22 mouse cellular contexts compared by ENCODE assay signal in the genomic region with DNA sequence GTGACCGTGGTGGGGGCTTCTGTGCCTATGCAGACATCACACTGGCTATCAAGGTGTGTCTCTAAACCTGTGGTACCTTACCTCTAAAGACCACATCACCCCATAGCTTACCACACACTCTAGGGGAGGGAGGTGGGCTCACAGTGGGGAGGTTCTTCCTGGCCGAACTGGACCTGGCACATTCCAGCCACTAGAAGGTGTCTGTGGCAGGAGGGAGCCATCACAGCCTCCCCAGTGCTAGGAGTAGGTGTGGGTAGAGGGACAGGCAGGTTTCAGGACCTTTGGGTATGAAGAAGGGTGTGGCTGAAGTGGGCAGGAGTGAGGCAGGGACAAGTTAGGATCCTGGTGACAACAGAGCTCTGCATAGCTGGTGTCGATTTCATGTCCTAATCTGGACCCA. TPM values are rescaled to one million over a fixed set of nuclear protein-coding genes. Genes with fewer than 3 reads are reported as not detected.
DNase-seq lines count a peak whose midpoint lies in the region; ATAC-seq and TF ChIP-seq lines count a peak whose summit lies in the region.
"Had no signal": no experiment of that assay in that cellular context is flagged by ENCODE, and none has a peak within 500 bp of the region (broad histone marks: within the 10 kb centered on the region; RNA-seq: fewer than 3 reads in every experiment).

No protein-coding gene starts in this region.

- no peak overlapping the region for H3K9ac ChIP-seq in heart, postnatal 0 days (replicated peaks; ENCODE audit: low read depth, low read length)
- no peak overlapping the region for H3K9ac ChIP-seq in kidney, postnatal 0 days (ENCODE audit: low read depth, low read length)
- H3K9ac ChIP-seq in midbrain, embryonic 15.5 days = no peak overlapping the region
- H3K9ac ChIP-seq in stomach, postnatal 0 days (ENCODE audit: low read length) = no peak overlapping the region
- H3K9ac ChIP-seq: embryonic facial prominence, embryonic 13.5 days had no signal

- no peak overlapping the region for H3K4me2 ChIP-seq in heart, postnatal 0 days (ENCODE audit: low read depth, low read length)
- no peak overlapping the region for H3K4me2 ChIP-seq in kidney, postnatal 0 days (ENCODE audit: low read length)
- H3K4me2 ChIP-seq in midbrain, embryonic 15.5 days = no peak overlapping the region
- no peak overlapping the region for H3K4me2 ChIP-seq in stomach, postnatal 0 days (replicated peaks; ENCODE audit: low read depth)
- H3K4me2 ChIP-seq: embryonic facial prominence, embryonic 13.5 days had no signal

- 41% methylated on average over 3 of the region's 3 CpGs for WGBS in heart, postnatal 0 days
- WGBS in kidney, postnatal 0 days = 70% methylated on average over 3 of the region's 3 CpGs
- 66% methylated on average over 3 of the region's 3 CpGs for WGBS in midbrain, embryonic 10.5 days
- 59% methylated on average over 3 of the region's 3 CpGs for WGBS in midbrain, embryonic 15.5 days
- WGBS in stomach, postnatal 0 days = 48% methylated on average over 3 of the region's 3 CpGs

- no peak for ATAC-seq in heart, postnatal 0 days (ENCODE audit: insufficient read depth, low read depth)
- ATAC-seq in kidney, postnatal 0 days (replicated peaks; ENCODE audit: low FRiP score, low read depth) = no peak
- no peak for ATAC-seq in midbrain, embryonic 15.5 days (replicated peaks)
- ATAC-seq in stomach, postnatal 0 days (ENCODE audit: low FRiP score, low TSS enrichment) = 0 out of 2 replicates have a peak, but pooled peaks have one; percentile 8

- H3K4me3 ChIP-seq in heart, postnatal 0 days (ENCODE audit: low read depth, low read length) = no peak overlapping the region
- H3K4me3 ChIP-seq in kidney, postnatal 0 days (replicated peaks; ENCODE audit: low read depth, low read length) = no peak overlapping the region
- H3K4me3 ChIP-seq in midbrain, embryonic 10.5 days = no peak overlapping the region
- no peak overlapping the region for H3K4me3 ChIP-seq in midbrain, embryonic 15.5 days
- no peak overlapping the region for H3K4me3 ChIP-seq in stomach, postnatal 0 days (ENCODE audit: low read depth, low read length)
- H3K4me3 ChIP-seq: embryonic facial prominence, embryonic 13.5 days; erythroblast, embryonic 14.5 days; heart, embryonic 10.5 days; left cerebral cortex, adult 2 months had no signal

- H3K27ac ChIP-seq in heart, postnatal 0 days (ENCODE audit: low read depth) = no peak overlapping the region
- no peak overlapping the region for H3K27ac ChIP-seq in kidney, postnatal 0 days
- 0 out of 2 replicates have a peak overlapping the region, but pooled peaks have one; percentile 23 for H3K27ac ChIP-seq in midbrain, embryonic 10.5 days (replicated peaks)
- H3K27ac ChIP-seq in midbrain, embryonic 15.5 days = no peak overlapping the region
- H3K27ac ChIP-seq in stomach, postnatal 0 days (replicated peaks) = no peak overlapping the region
- H3K27ac ChIP-seq: embryonic facial prominence, embryonic 13.5 days; heart, embryonic 10.5 days; left cerebral cortex, adult 2 months had no signal

- no peak for TF ChIP-seq EP300 in heart, postnatal 0 days (IDR thresholded peaks at IDR 0.05; ENCODE audit: low read depth)
- TF ChIP-seq EP300 in stomach, postnatal 0 days (optimal IDR thresholded peaks at IDR 0.05) = no peak

- no peak for DNase-seq in heart, postnatal 0 days (ENCODE audit: low spot score)
- no peak for DNase-seq in heart, adult 18-20 months
- no peak for DNase-seq in kidney, postnatal 0 days (ENCODE audit: low spot score)
- DNase-seq in kidney, postnatal 10 days = no peak
- no peak for DNase-seq in midbrain, embryonic 10.5 days (ENCODE audit: low spot score)
- DNase-seq in stomach, postnatal 0 days (ENCODE audit: low spot score) = no peak
- no peak for DNase-seq in spleen, postnatal 36 days (ENCODE audit: low spot score in 2 of 2)
- DNase-seq: adrenal gland, postnatal 10 days; cerebellum, adult 18-20 months; cerebellum, postnatal 25 days; embryo, embryonic 11 days; kidney, adult 8-10 months; left cerebral cortex, postnatal 4 days; midbrain, embryonic 14.5 days; thymus, postnatal 25 days had no signal

- H3K9me3 ChIP-seq in heart, postnatal 0 days (replicated peaks; ENCODE audit: control insufficient read depth, low read length) = no peaks in the 10 kb centered on the region
- H3K9me3 ChIP-seq in kidney, postnatal 0 days (replicated peaks; ENCODE audit: low read length) = no peaks in the 10 kb centered on the region
- no peaks in the 10 kb centered on the region for H3K9me3 ChIP-seq in midbrain, embryonic 10.5 days (replicated peaks)
- no peaks in the 10 kb centered on the region for H3K9me3 ChIP-seq in midbrain, embryonic 15.5 days
- no peaks in the 10 kb centered on the region for H3K9me3 ChIP-seq in stomach, postnatal 0 days (ENCODE audit: control insufficient read depth, low read length)
- H3K9me3 ChIP-seq: embryonic facial prominence, embryonic 13.5 days; heart, embryonic 10.5 days had no signal

- no peaks in the 10 kb centered on the region for H3K4me1 ChIP-seq in heart, postnatal 0 days (ENCODE audit: control insufficient read depth, insufficient read depth)
- no peaks in the 10 kb centered on the region for H3K4me1 ChIP-seq in kidney, postnatal 0 days (replicated peaks; ENCODE audit: insufficient read depth, low read length)
- peaks cover 14% of the 10 kb centered on the region for H3K4me1 ChIP-seq in midbrain, embryonic 10.5 days
- H3K4me1 ChIP-seq in midbrain, embryonic 15.5 days = peaks cover 12% of the 10 kb centered on the region
- no peaks in the 10 kb centered on the region for H3K4me1 ChIP-seq in stomach, postnatal 0 days (replicated peaks; ENCODE audit: control insufficient read depth, insufficient read depth)

- peak; percentile 39 for TF ChIP-seq CTCF in heart, postnatal 0 days (IDR thresholded peaks at IDR 0.05; ENCODE audit: low read depth)
- TF ChIP-seq CTCF in kidney, postnatal 0 days (IDR thresholded peaks at IDR 0.05; ENCODE audit: low read depth) = peak; percentile 51
- TF ChIP-seq CTCF in stomach, postnatal 0 days (IDR thresholded peaks at IDR 0.05; ENCODE audit: low read depth) = peak; percentile 53

- H3K36me3 ChIP-seq in heart, postnatal 0 days (replicated peaks; ENCODE audit: control insufficient read depth, insufficient read depth, low read length) = no peaks in the 10 kb centered on the region
- peaks cover 9% of the 10 kb centered on the region for H3K36me3 ChIP-seq in kidney, postnatal 0 days (ENCODE audit: insufficient read depth, low read length)
- peaks cover 27% of the 10 kb centered on the region for H3K36me3 ChIP-seq in midbrain, embryonic 10.5 days
- peaks cover 21% of the 10 kb centered on the region; the same call in 1 of the 2 replicates for H3K36me3 ChIP-seq in midbrain, embryonic 15.5 days (replicated peaks)
- peaks cover 5% of the 10 kb centered on the region; the same call in 1 of the 2 replicates for H3K36me3 ChIP-seq in stomach, postnatal 0 days (ENCODE audit: control insufficient read depth, insufficient read depth, low read length)

- 0 out of 2 replicates have a peak, but pooled peaks cover 3% of the 10 kb centered on the region for H3K27me3 ChIP-seq in heart, postnatal 0 days (ENCODE audit: control insufficient read depth, insufficient read depth, low read length)
- H3K27me3 ChIP-seq in kidney, postnatal 0 days (ENCODE audit: insufficient read depth, low read length) = no peaks in the 10 kb centered on the region
- H3K27me3 ChIP-seq in midbrain, embryonic 10.5 days (ENCODE audit: low read depth, poor library complexity, severe bottlenecking) = no peaks in the 10 kb centered on the region
- no peaks in the 10 kb centered on the region for H3K27me3 ChIP-seq in midbrain, embryonic 15.5 days (replicated peaks)
- H3K27me3 ChIP-seq in stomach, postnatal 0 days (ENCODE audit: control insufficient read depth, insufficient read depth, low read length) = no peaks in the 10 kb centered on the region
- H3K27me3 ChIP-seq: embryonic facial prominence, embryonic 13.5 days had no signal

RNA-seq across cellular contexts. Expression of a gene that starts 11.4 kb away (rescaled TPM):
- total RNA-seq in heart, postnatal 0 days (2014; rRNA removed; ENCODE audit: low replicate concordance) = 17.9 and 19.6 TPM in 2 replicates
- polyA plus RNA-seq in heart, postnatal 0 days (2015; fragmentation: Nextera tagmentation; extraction: Ambion mirVana) = 9.2 and 9.5 TPM in 2 replicates
- 10 to 100 TPM; 20.9 to 21.3 TPM for total RNA-seq in heart, adult 18-20 months (2021)
- polyA plus RNA-seq in kidney, postnatal 0 days (2015; fragmentation: Nextera tagmentation; extraction: Ambion mirVana) = 16.2 and 17.3 TPM in 2 replicates
- 9.4 and 12.0 TPM in 2 replicates for polyA plus RNA-seq in midbrain, embryonic 10.5 days (2016; fragmentation: Nextera tagmentation; extraction: Ambion mirVana)
- 46.5 and 49.4 TPM in 2 replicates for polyA plus RNA-seq in midbrain, embryonic 15.5 days (2015; fragmentation: Nextera tagmentation; extraction: Ambion mirVana)
- 6.5 and 7.1 TPM in 2 replicates for polyA plus RNA-seq in stomach, postnatal 0 days (2015; fragmentation: Nextera tagmentation; extraction: Ambion mirVana)

RNA-seq across cellular contexts. Expression of a gene that starts 44.4 kb away (rescaled TPM):
- total RNA-seq in heart, postnatal 0 days (2014; rRNA removed; ENCODE audit: low replicate concordance) = 222 and 302 TPM in 2 replicates
- polyA plus RNA-seq in heart, postnatal 0 days (2015; fragmentation: Nextera tagmentation; extraction: Ambion mirVana) = 117 and 120 TPM in 2 replicates
- 10 to 100 TPM; 42.0 to 43.1 TPM for total RNA-seq in heart, adult 18-20 months (2021)
- 20.9 and 22.0 TPM in 2 replicates for polyA plus RNA-seq in kidney, postnatal 0 days (2015; fragmentation: Nextera tagmentation; extraction: Ambion mirVana)
- 24.2 and 31.5 TPM in 2 replicates for polyA plus RNA-seq in midbrain, embryonic 10.5 days (2016; fragmentation: Nextera tagmentation; extraction: Ambion mirVana)
- polyA plus RNA-seq in midbrain, embryonic 15.5 days (2015; fragmentation: Nextera tagmentation; extraction: Ambion mirVana) = 15.1 and 16.7 TPM in 2 replicates
- 29.5 and 32.1 TPM in 2 replicates for polyA plus RNA-seq in stomach, postnatal 0 days (2015; fragmentation: Nextera tagmentation; extraction: Ambion mirVana)
- total RNA-seq: megakaryocyte progenitor cell, adult 5-6 weeks had no signal

RNA-seq across cellular contexts. Expression of a gene that starts 51.2 kb away (rescaled TPM):
- total RNA-seq in heart, postnatal 0 days (2014; rRNA removed; ENCODE audit: low replicate concordance) = 9.7 and 13.4 TPM in 2 replicates
- 1.6 TPM in 2 replicates for polyA plus RNA-seq in heart, postnatal 0 days (2015; fragmentation: Nextera tagmentation; extraction: Ambion mirVana)
- total RNA-seq in heart, adult 18-20 months (2021) = 1 to 10 TPM; 2.6 to 6.9 TPM
- polyA plus RNA-seq in kidney, postnatal 0 days (2015; fragmentation: Nextera tagmentation; extraction: Ambion mirVana) = 11.7 and 14.1 TPM in 2 replicates
- 26.2 and 29.7 TPM in 2 replicates for polyA plus RNA-seq in midbrain, embryonic 10.5 days (2016; fragmentation: Nextera tagmentation; extraction: Ambion mirVana)
- polyA plus RNA-seq in midbrain, embryonic 15.5 days (2015; fragmentation: Nextera tagmentation; extraction: Ambion mirVana) = 22.0 and 22.5 TPM in 2 replicates
- 2.2 and 2.4 TPM in 2 replicates for polyA plus RNA-seq in stomach, postnatal 0 days (2015; fragmentation: Nextera tagmentation; extraction: Ambion mirVana)
- polyA plus RNA-seq: C2C12 had no signal
